Mouse (Mus musculus): ENCODE data around the gene Vwa5b1. TPM values are rescaled to one million over a fixed set of nuclear protein-coding genes. Genes with fewer than 3 reads are reported as not detected.

Gene Vwa5b1
- polyA plus RNA-seq, 1 experiment from 2014 or later: 0.77 TPM

Other genes starting within 250 kb of the Vwa5b1 start
- gene Fam43b, start 239.4 kb downstream of the Vwa5b1 start, polyA plus RNA-seq (2014; fragmentation: Nextera tagmentation; extraction: Ambion mirVana): 0.11 TPM in 1 of 2 replicates, not detected in the other
- gene Mul1, start 201.2 kb downstream of the Vwa5b1 start, polyA plus RNA-seq (2014; fragmentation: Nextera tagmentation; extraction: Ambion mirVana): 16.0 and 16.6 TPM in 2 replicates
- gene Camk2n1, start 181.6 kb downstream of the Vwa5b1 start, polyA plus RNA-seq (2014; fragmentation: Nextera tagmentation; extraction: Ambion mirVana): 6.0 and 6.4 TPM in 2 replicates
- 0.48 and 0.68 TPM in 2 replicates for gene Pla2g2c, start 88.9 kb upstream of the Vwa5b1 start, polyA plus RNA-seq (2014; fragmentation: Nextera tagmentation; extraction: Ambion mirVana)
- gene Ubxn10, start 101.3 kb upstream of the Vwa5b1 start, polyA plus RNA-seq (2014; fragmentation: Nextera tagmentation; extraction: Ambion mirVana): 2.8 and 4.3 TPM in 2 replicates
- 0.12 TPM in 1 of 2 replicates, not detected in the other for gene Pla2g2f, start 121.7 kb upstream of the Vwa5b1 start, polyA plus RNA-seq (2014; fragmentation: Nextera tagmentation; extraction: Ambion mirVana)
- 0.84 and 1.5 TPM in 2 replicates for gene Pla2g2d, start 139.9 kb upstream of the Vwa5b1 start, polyA plus RNA-seq (2014; fragmentation: Nextera tagmentation; extraction: Ambion mirVana)
- 0.39 TPM in 1 of 2 replicates, not detected in the other for gene Pla2g5, start 227.6 kb upstream of the Vwa5b1 start, polyA plus RNA-seq (2014; fragmentation: Nextera tagmentation; extraction: Ambion mirVana)
- not detected in 2 replicates for gene Gm13030, start 238.1 kb upstream of the Vwa5b1 start, polyA plus RNA-seq (2014; fragmentation: Nextera tagmentation; extraction: Ambion mirVana)
- gene Pla2g2e, start 242.1 kb upstream of the Vwa5b1 start, polyA plus RNA-seq (2014; fragmentation: Nextera tagmentation; extraction: Ambion mirVana): not detected in 2 replicates

Measured in hindbrain, embryonic 11.5 days (tissue).